Mouse (Mus musculus): ENCODE data around the gene Cish.

- no peak for TF ChIP-seq CTCF (IDR thresholded peaks at IDR 0.05; ENCODE audit: control insufficient read depth, insufficient read depth, insufficient read length)
- TF ChIP-seq CEBPB (IDR thresholded peaks at IDR 0.05; ENCODE audit: low read depth), result no peak
Measured at GRCm38 (mm10) chr9:107347586-107348183, 51.9 kb downstream of the Cish start.
